Mouse (Mus musculus) embryonic facial prominence, embryonic 11.5 days (tissue): ENCODE data around the gene Tulp4. TPM values are rescaled to one million over a fixed set of nuclear protein-coding genes. Genes with fewer than 3 reads are reported as not detected.

Experiments
- ATAC-seq: fragments of 200-750 bp; cut with Nextera tagmentation; replicated peaks from 2 replicates; pipeline ENCODE4 v1.8.0; 2017; ENCODE audit warnings: low read depth; ENCODE audit not compliant: insufficient number of reproducible peaks, low FRiP score, low TSS enrichment
- DNase-seq: peaks from one replicate; pipeline ENCODE4 v3.0.0-alpha.2; 2015; ENCODE audit warnings: low spot score
- H3K27ac ChIP-seq: fragments of 300-500 bp; sonication (generic); replicated peaks from 2 replicates; pipeline ENCODE4 v1.5.1; 2014; ENCODE audit warnings: mild to moderate bottlenecking, low read depth, low read length, control low read depth
- H3K27me3 ChIP-seq: fragments of 300-500 bp; sonication (generic); 2 replicates; pipeline ENCODE4 v1.6.1; 2014; ENCODE audit warnings: mild to moderate bottlenecking, low read length, moderate library complexity, mixed read lengths; ENCODE audit not compliant: control insufficient read depth, insufficient read depth
- H3K36me3 ChIP-seq: fragments of 300-500 bp; sonication (generic); replicated peaks from 2 replicates; pipeline ENCODE4 v1.6.1; 2014; ENCODE audit warnings: low read depth, mild to moderate bottlenecking, low read length, moderate library complexity, mixed read lengths; ENCODE audit not compliant: control insufficient read depth, insufficient read depth
- H3K4me1 ChIP-seq: fragments of 300-500 bp; sonication (generic); 2 replicates; pipeline ENCODE4 v1.6.1; 2014; ENCODE audit warnings: low read length, mixed read lengths; ENCODE audit not compliant: control insufficient read depth, insufficient read depth
- H3K4me2 ChIP-seq: fragments of 300-500 bp; sonication (generic); 2 replicates; pipeline ENCODE4 v1.6.1; 2014; ENCODE audit warnings: low read depth, mild to moderate bottlenecking, control low read depth, low read length, moderate library complexity
- H3K4me3 ChIP-seq: fragments of 300-500 bp; sonication (generic); 2 replicates; pipeline ENCODE4 v1.5.1; 2014; ENCODE audit warnings: low read depth, low read length, control low read depth
- H3K9ac ChIP-seq: fragments of 300-500 bp; sonication (generic); replicated peaks from 2 replicates; pipeline ENCODE4 v1.6.1; 2014; ENCODE audit warnings: mild to moderate bottlenecking, control low read depth, low read length
- H3K9me3 ChIP-seq: fragments of 300-500 bp; sonication (generic); replicated peaks from 2 replicates; pipeline ENCODE4 v1.6.1; 2016; ENCODE audit warnings: mild to moderate bottlenecking, low read length, inconsistent platforms, mixed read lengths; ENCODE audit not compliant: control insufficient read depth
- WGBS: fragments of 180-500 bp; shearing (Covaris S2); extraction: QIAGEN DNeasy Blood & Tissue Kit; methylation state at CpG from one replicate; pipeline ENCODE4 v1.1.7; 2014; 5-methylcytosine and 5-hydroxymethylcytosine counted together
- polyA plus RNA-seq: library from polyadenylated mRNA; unstranded; fragments of >200 nt; fragmentation: Nextera tagmentation; extraction: Ambion mirVana; gene quantifications from 2 replicates; pipeline ENCODE4 v1.2.1, GENCODE M21; 2014

The Tulp4 gene
- polyA plus RNA-seq, result 86.2 and 92.3 TPM in 2 replicates

GRCm38 (mm10) chr17:6106361-6107014 lies at the start of gene Tulp4:
Tulp4 (plus strand) TSS chr17:6106437.
- Histone ChIP-seq H3K4me3 (peak within 1 kb of the TSS; percentile 90), H3K9ac (peak within 1 kb of the TSS; percentile 96), H3K9me3 (no peaks in the 10 kb centered on the region), H3K4me2 (peak within 1 kb of the TSS; percentile 74), H3K27me3 (no peaks in the 10 kb centered on the region), H3K36me3 (no peaks in the 10 kb centered on the region; the same call in 1 of the 2 replicates), H3K4me1 (0 out of 2 replicates have a peak, but pooled peaks cover 4% of the 10 kb centered on the region), H3K27ac (peak within 1 kb of the TSS; percentile 91)
- ATAC-seq, result peak; percentile 97
- DNase-seq, result peak; percentile 92
- 1% methylated on average over 32 of the region's 76 CpGs for WGBS

GRCm38 (mm10) chr17:6062793-6063192 lies 43.4 kb upstream of the Tulp4 start:
- H3K4me3 ChIP-seq, result no peak overlapping the region
- no peak overlapping the region for H3K9ac ChIP-seq
- no peak for ATAC-seq
- no peaks in the 10 kb centered on the region; the same call in 1 of the 2 replicates for H3K36me3 ChIP-seq
- H3K4me2 ChIP-seq, result no peak overlapping the region
- no peaks in the 10 kb centered on the region for H3K27me3 ChIP-seq
- H3K9me3 ChIP-seq, result no peaks in the 10 kb centered on the region
- no peak overlapping the region for H3K27ac ChIP-seq
- no peak for DNase-seq
- no peaks in the 10 kb centered on the region for H3K4me1 ChIP-seq
- WGBS, result 73% methylated on average over 8 of the region's 8 CpGs

GRCm38 (mm10) chr17:6063532-6063931 lies 42.7 kb upstream of the Tulp4 start:
- no peak for DNase-seq
- no peak for ATAC-seq
- H3K9me3 ChIP-seq, result no peaks in the 10 kb centered on the region
- no peak overlapping the region for H3K9ac ChIP-seq
- H3K27ac ChIP-seq, result no peak overlapping the region
- no peaks in the 10 kb centered on the region for H3K4me1 ChIP-seq
- 90% methylated on average over 5 of the region's 5 CpGs for WGBS
- no peaks in the 10 kb centered on the region; the same call in 1 of the 2 replicates for H3K36me3 ChIP-seq
- no peak overlapping the region for H3K4me3 ChIP-seq
- no peak overlapping the region for H3K4me2 ChIP-seq
- H3K27me3 ChIP-seq, result no peaks in the 10 kb centered on the region

- Histone ChIP-seq H3K36me3 (no peaks in the 10 kb centered on the region; the same call in 1 of the 2 replicates), H3K4me2 (no peak overlapping the region), H3K9me3 (no peaks in the 10 kb centered on the region), H3K27me3 (no peaks in the 10 kb centered on the region), H3K9ac (no peak overlapping the region), H3K4me1 (no peaks in the 10 kb centered on the region), H3K4me3 (no peak overlapping the region), H3K27ac (no peak overlapping the region)
- DNase-seq, result no peak
- ATAC-seq, result no peak
- 89% methylated on average over 2 of the region's 2 CpGs for WGBS
Observed at GRCm38 (mm10) chr17:6066021-6066420, 40.2 kb upstream of the Tulp4 start.

- Histone ChIP-seq H3K36me3 (no peaks in the 10 kb centered on the region; the same call in 1 of the 2 replicates), H3K27me3 (no peaks in the 10 kb centered on the region)
- 96% methylated on average over 7 of the region's 7 CpGs for whole genome bisulfite sequencing
Observed at GRCm38 (mm10) chr17:6067613-6068012, 38.6 kb upstream of the Tulp4 start.

GRCm38 (mm10) chr17:6069866-6070265 lies 36.4 kb upstream of the Tulp4 start:
- H3K27me3 ChIP-seq, result no peaks in the 10 kb centered on the region
- no peaks in the 10 kb centered on the region for H3K4me1 ChIP-seq
- no peaks in the 10 kb centered on the region; the same call in 1 of the 2 replicates for H3K36me3 ChIP-seq
- H3K9me3 ChIP-seq, result no peaks in the 10 kb centered on the region
- ATAC-seq (no peak), DNase-seq (no peak)
- no peak overlapping the region for H3K4me3 ChIP-seq
- no peak overlapping the region for H3K9ac ChIP-seq
- no peak overlapping the region for H3K4me2 ChIP-seq
- no peak overlapping the region for H3K27ac ChIP-seq
- WGBS, result 85% methylated on average over 6 of the region's 6 CpGs

More at GRCm38 (mm10) chr17:6067613-6068012, 38.6 kb upstream of the Tulp4 start:
- Histone ChIP-seq H3K9ac (no peak overlapping the region), H3K4me1 (no peaks in the 10 kb centered on the region), H3K9me3 (no peaks in the 10 kb centered on the region), H3K4me3 (no peak overlapping the region), H3K27ac (no peak overlapping the region), H3K4me2 (no peak overlapping the region)
- ATAC-seq (no peak), DNase-seq (no peak)

GRCm38 (mm10) chr17:6073405-6073804 lies 32.8 kb upstream of the Tulp4 start:
- H3K27me3 ChIP-seq, result no peaks in the 10 kb centered on the region
- WGBS, result 82% methylated on average over 7 of the region's 7 CpGs

GRCm38 (mm10) chr17:6079287-6080122 lies 26.7 kb upstream of the Tulp4 start, which contains the start of the genes Serac1 and Gtf2h5:
Serac1 (minus strand) TSS chr17:6079741.
Gtf2h5 (plus strand) TSS chr17:6079786.
- Histone ChIP-seq H3K36me3 (no peaks in the 10 kb centered on the region), H3K27me3 (no peaks in the 10 kb centered on the region), H3K9me3 (no peaks in the 10 kb centered on the region), H3K4me3 (peak within 1 kb of the TSS; percentile 84), H3K4me2 (peak within 1 kb of the TSS; percentile 75), H3K27ac (peak within 1 kb of the TSS; percentile 83), H3K4me1 (peaks cover 2% of the 10 kb centered on the region; the same call in 1 of the 2 replicates), H3K9ac (peak within 1 kb of the TSS; percentile 84)
- ATAC-seq (peak; percentile 98), DNase-seq (peak; percentile 98)
- under 1% methylated on average over 70 of the region's 70 CpGs for WGBS

More at GRCm38 (mm10) chr17:6073405-6073804, 32.8 kb upstream of the Tulp4 start:
- Histone ChIP-seq H3K4me1 (no peaks in the 10 kb centered on the region), H3K9ac (no peak overlapping the region), H3K27ac (no peak overlapping the region), H3K4me2 (no peak overlapping the region), H3K36me3 (no peaks in the 10 kb centered on the region), H3K4me3 (no peak overlapping the region), H3K9me3 (no peaks in the 10 kb centered on the region)
- ATAC-seq, result no peak
- DNase-seq, result no peak
